Mouse (Mus musculus): ENCODE results near the gene Rhox7b.
"Not testable (repeated sequence)": the region's sequence is repeated elsewhere in the genome, so short reads cannot be mapped to it uniquely, and the experiment has no call there.

The Rhox7b gene

GRCm38 (mm10) chrX:37897132-37897531 lies at the start of gene Rhox7b:
Gene Rhox7b, minus strand, starts transcription at chrX:37897232.
- not testable (repeated sequence) for DNase-seq

GRCm38 (mm10) chrX:37916311-37916710 lies 19.3 kb upstream of the Rhox7b start:
- no peak for DNase-seq

DNA sequence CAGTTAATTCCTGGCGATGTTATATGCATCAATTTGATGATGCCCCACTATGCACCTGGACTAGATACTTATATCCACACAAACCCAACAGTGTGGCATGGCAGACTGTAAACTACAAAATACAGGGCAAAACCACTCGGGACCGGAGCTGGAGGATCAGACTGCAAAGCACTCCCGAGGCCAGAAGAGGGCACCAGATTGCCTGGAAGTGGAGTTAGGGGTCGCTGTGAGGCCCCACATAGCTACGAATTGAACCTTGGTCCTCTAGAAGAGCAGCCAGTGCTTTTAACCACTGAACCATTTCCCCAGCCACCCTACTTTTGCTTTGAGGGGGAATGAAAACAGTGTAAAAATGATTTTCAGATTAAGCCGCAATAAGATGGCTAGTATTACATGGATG lies 11.5 kb upstream of the Rhox7b start:
- DNase-seq, result peak in 1 of 2 experiments; percentile 5

DNA sequence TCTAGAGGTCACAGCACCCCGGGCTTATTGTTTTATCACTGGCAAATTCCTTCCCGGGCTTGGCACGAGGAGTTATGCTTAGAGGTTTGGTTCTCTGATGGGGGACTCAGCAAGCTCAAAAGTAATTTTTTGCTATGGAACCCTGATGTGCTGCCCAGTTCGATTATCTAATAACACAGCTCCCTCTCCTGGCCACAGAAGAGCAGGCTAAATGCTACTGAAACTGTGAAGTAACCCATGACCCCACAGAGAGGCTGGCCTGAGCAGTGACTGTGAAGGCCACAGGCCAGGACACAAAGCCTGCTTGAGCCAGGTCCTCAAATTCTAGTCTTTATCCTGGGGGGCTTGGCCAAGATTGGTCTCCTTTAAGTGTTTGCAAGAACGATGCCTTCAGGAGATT lies 6.7 kb upstream of the Rhox7b start:
- DNase-seq, result peak in 1 of 2 experiments; percentile 2

- not testable (repeated sequence) for DNase-seq
Observed at GRCm38 (mm10) chrX:37901670-37902069, 4.6 kb upstream of the Rhox7b start, which contains the start of gene Rhox9. Gene Rhox9, minus strand, starts transcription at chrX:37901770.

DNA sequence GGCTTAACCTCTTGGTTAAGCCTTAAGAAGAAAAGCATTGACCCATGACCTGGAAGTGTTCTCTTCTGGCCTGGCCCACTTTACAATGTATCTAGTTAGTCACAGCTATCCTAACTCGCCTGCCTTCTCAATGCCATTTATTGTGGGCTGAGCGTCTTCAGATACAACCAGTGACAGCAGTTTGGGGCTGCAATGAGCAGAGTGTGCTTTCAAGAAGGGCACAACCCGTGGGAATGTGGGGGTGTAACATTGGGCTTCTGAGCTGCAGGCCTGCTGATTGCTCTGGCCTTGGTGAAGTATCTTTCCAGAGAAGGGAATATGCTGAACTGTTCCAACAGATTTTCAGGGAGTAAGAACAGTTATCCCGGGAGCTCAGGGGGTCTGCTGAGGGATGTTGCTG lies 18.2 kb downstream of the Rhox7b start, which contains the start of gene Rhox8:
Rhox8 (minus strand) TSS at position 101 of the 400 bp plus-strand sequence.
- no peak for DNase-seq

DNA sequence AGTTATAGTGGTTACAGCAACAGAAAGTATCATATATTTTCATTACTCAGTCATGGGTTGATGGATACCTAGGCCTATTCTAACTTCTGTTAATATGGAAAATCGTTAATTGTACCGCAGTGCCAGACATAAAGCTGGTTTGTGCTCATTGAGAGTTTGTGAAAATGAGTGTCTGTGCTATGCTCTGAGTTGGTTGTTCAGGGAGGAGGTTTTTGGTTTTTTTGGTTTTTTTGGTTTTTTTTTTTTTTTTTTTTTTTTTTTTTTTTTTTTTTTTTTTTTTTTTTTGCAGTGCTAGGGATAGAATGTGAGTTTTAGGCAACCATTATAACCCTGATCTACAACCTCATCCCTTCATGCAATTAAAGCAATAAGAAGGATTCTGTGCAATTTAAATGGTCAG lies 25.4 kb downstream of the Rhox7b start:
- no peak for DNase-seq

Data from kidney, postnatal 36 days (tissue).